Mouse (Mus musculus): Measurements from ENCODE around the gene 4933430I17Rik. TPM values are rescaled to one million over a fixed set of nuclear protein-coding genes. Genes with fewer than 3 reads are reported as not detected.

4933430I17Rik gene
- polyA plus RNA-seq, 1 experiment = 0.17 TPM

DNA sequence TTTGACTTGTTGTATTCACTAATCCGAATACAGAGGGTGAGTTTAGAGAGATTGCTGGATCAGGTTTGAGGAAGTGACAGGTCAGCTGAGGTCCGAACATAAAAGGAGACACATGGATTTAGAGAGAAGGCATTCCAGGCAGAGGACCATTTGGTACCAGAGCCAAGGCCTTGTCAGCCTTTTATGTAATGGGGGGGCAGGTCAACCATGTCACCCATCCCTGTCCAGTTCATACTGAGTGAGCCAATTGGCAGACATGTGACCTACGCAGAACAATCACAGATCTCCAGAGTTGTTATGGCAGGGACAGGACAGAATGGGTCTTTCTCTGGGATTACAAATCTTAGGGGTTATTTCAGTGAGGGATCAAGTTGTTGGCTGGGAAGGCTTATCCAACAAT, 19.2 kb upstream of the 4933430I17Rik start:
- H3K27ac ChIP-seq (ENCODE audit: insufficient read depth, low read depth, low read length) = no peak overlapping the region
- DNase-seq = no peak
- 58% methylated on average over 3 of the region's 3 CpGs for WGBS
- H3K27me3 ChIP-seq (replicated peaks; ENCODE audit: control insufficient read depth, insufficient read depth, low read length) = no peaks in the 10 kb centered on the region
- TF ChIP-seq CTCF (conservative IDR thresholded peaks at IDR 0.05; ENCODE audit: insufficient read depth, insufficient read length, low read depth, low read length) (no peak), POLR2A (IDR thresholded peaks at IDR 0.05; ENCODE audit: low read depth, low read length) (no peak)
- H3K4me3 ChIP-seq (ENCODE audit: insufficient read depth, low read depth, low read length) = no peak overlapping the region
- H3K36me3 ChIP-seq (ENCODE audit: control insufficient read depth, insufficient read depth, low read length) = peaks cover 2% of the 10 kb centered on the region; the same call in 1 of the 2 replicates
- peaks cover 31% of the 10 kb centered on the region for H3K4me1 ChIP-seq (ENCODE audit: control insufficient read depth, insufficient read depth, low read length)

DNA sequence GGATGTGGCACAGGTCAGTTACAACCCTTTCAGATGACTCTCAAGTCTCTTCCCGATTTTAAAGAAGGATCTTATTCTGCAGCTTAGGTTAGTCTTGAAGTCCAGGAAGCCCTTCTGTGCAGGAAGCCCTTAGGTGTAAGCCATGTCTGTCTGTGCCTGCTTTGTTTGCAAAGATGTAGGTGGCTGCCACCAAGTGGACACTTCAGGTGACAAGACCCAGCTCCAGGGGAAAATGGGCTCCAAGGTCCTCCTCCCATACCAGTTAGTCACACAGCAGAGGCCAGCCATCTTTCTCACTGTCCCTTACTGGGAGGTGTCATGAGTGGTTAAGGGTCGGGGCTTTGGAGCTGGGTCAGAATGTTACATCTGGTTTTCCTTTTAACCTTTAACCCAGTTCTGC, 18.4 kb upstream of the 4933430I17Rik start:
- Histone ChIP-seq H3K4me1 (ENCODE audit: control insufficient read depth, insufficient read depth, low read length) (peaks cover 31% of the 10 kb centered on the region), H3K27ac (ENCODE audit: insufficient read depth, low read depth, low read length) (no peak overlapping the region), H3K27me3 (replicated peaks; ENCODE audit: control insufficient read depth, insufficient read depth, low read length) (no peaks in the 10 kb centered on the region), H3K36me3 (ENCODE audit: control insufficient read depth, insufficient read depth, low read length) (peaks cover 2% of the 10 kb centered on the region; the same call in 1 of the 2 replicates), H3K4me3 (ENCODE audit: insufficient read depth, low read depth, low read length) (no peak overlapping the region)
- DNase-seq = peak; percentile 69
- TF ChIP-seq POLR2A (IDR thresholded peaks at IDR 0.05; ENCODE audit: low read depth, low read length) (no peak), CTCF (conservative IDR thresholded peaks at IDR 0.05; ENCODE audit: insufficient read depth, insufficient read length, low read depth, low read length) (peak; percentile 65)
- 32% methylated on average over 2 of the region's 2 CpGs for WGBS

DNA sequence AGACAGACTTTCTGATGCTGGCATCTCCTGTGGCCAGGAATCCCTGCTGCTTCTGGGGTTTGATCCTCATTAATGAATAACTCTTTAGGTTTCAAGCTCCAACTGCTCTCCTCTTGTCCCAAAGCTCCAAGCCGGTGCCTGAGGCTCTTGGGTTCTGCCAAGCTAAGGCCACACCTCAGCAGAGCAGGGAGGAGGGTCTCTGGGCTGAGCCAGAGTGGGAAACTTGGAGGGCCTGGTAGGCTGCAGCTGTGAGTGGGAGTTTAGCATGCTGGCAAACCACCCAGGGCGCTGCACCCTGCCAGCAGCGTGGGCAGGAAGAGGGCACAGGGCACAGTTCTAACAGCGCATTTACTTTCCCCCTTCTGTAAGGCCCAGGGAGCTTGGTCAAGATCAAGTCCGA, 16.3 kb upstream of the 4933430I17Rik start:
- peaks cover 2% of the 10 kb centered on the region; the same call in 1 of the 2 replicates for H3K36me3 ChIP-seq (ENCODE audit: control insufficient read depth, insufficient read depth, low read length)
- WGBS = 37% methylated on average over 5 of the region's 5 CpGs
- H3K4me3 ChIP-seq (ENCODE audit: insufficient read depth, low read depth, low read length) = no peak overlapping the region
- TF ChIP-seq CTCF (conservative IDR thresholded peaks at IDR 0.05; ENCODE audit: insufficient read depth, insufficient read length, low read depth, low read length) (no peak), POLR2A (IDR thresholded peaks at IDR 0.05; ENCODE audit: low read depth, low read length) (no peak)
- no peaks in the 10 kb centered on the region for H3K27me3 ChIP-seq (replicated peaks; ENCODE audit: control insufficient read depth, insufficient read depth, low read length)
- peaks cover 15% of the 10 kb centered on the region; the same call in 1 of the 2 replicates for H3K4me1 ChIP-seq (ENCODE audit: control insufficient read depth, insufficient read depth, low read length)
- H3K27ac ChIP-seq (ENCODE audit: insufficient read depth, low read depth, low read length) = no peak overlapping the region
- DNase-seq = peak; percentile 57

DNA sequence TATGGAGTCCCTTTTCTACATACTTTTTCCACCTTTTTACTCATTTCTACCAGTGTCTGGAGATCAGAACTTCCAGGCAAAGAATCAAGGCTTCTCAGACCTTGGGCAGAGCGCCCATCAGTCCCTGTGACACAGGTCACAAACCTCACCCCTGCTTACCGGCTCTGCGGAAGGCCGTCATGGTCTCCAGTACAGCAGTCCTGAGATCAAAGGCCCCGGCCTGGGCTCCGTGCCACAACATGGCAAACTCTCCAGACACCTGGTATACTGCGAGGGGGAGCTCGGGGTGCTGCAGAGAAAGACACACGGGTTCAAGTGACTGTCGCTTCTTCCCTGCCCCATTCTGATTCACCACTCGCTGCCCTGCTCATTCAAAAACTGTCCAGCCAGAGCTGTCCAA, 15.2 kb upstream of the 4933430I17Rik start:
- no peak overlapping the region for H3K27ac ChIP-seq (ENCODE audit: insufficient read depth, low read depth, low read length)
- WGBS = 44% methylated on average over 11 of the region's 11 CpGs
- DNase-seq = peak; percentile 93

DNA sequence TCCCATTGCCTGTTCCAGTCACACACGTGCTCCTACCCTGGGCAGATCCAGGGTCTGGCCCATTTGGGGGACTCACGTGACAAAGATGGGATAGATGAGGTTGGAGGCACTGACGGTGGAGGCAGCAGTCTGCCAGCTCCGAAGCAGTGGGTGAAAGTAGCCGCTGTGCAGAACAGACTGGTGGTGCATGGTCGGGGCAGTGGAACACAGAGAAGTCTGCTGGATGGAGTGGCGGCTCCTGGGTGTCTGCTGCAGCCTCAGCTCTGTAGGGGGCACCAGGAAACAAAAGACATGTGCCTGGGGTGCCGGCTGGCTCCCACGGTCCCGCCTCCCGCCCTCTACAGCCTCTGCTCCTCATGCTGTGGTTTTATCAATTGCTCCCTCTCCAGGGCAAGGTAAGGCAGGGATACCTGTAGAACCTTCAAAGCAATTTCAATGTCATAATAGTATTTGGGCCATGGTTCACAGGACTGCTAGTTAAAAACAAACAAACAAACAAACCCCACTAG, 11.1 kb upstream of the 4933430I17Rik start:
- Histone ChIP-seq H3K4me3 (ENCODE audit: insufficient read depth, low read depth, low read length) (no peak overlapping the region), H3K27ac (ENCODE audit: insufficient read depth, low read depth, low read length) (no peak overlapping the region), H3K27me3 (replicated peaks; ENCODE audit: control insufficient read depth, insufficient read depth, low read length) (no peaks in the 10 kb centered on the region), H3K4me1 (ENCODE audit: control insufficient read depth, insufficient read depth, low read length) (peaks cover 40% of the 10 kb centered on the region), H3K36me3 (ENCODE audit: control insufficient read depth, insufficient read depth, low read length) (peaks cover 2% of the 10 kb centered on the region; the same call in 1 of the 2 replicates)
- no peak for DNase-seq
- no peak for TF ChIP-seq CTCF (conservative IDR thresholded peaks at IDR 0.05; ENCODE audit: insufficient read depth, insufficient read length, low read depth, low read length)
- no peak for TF ChIP-seq POLR2A (IDR thresholded peaks at IDR 0.05; ENCODE audit: low read depth, low read length)
- 67% methylated on average over 11 of the region's 11 CpGs for WGBS

More for the DNA sequence above, 15.2 kb upstream of the 4933430I17Rik start:
- H3K36me3 ChIP-seq (ENCODE audit: control insufficient read depth, insufficient read depth, low read length) = peaks cover 2% of the 10 kb centered on the region; the same call in 1 of the 2 replicates
- H3K4me1 ChIP-seq (ENCODE audit: control insufficient read depth, insufficient read depth, low read length) = peaks cover 16% of the 10 kb centered on the region
- TF ChIP-seq CTCF (conservative IDR thresholded peaks at IDR 0.05; ENCODE audit: insufficient read depth, insufficient read length, low read depth, low read length) (no peak), POLR2A (IDR thresholded peaks at IDR 0.05; ENCODE audit: low read depth, low read length) (no peak)
- no peaks in the 10 kb centered on the region for H3K27me3 ChIP-seq (replicated peaks; ENCODE audit: control insufficient read depth, insufficient read depth, low read length)
- no peak overlapping the region for H3K4me3 ChIP-seq (ENCODE audit: insufficient read depth, low read depth, low read length)

DNA sequence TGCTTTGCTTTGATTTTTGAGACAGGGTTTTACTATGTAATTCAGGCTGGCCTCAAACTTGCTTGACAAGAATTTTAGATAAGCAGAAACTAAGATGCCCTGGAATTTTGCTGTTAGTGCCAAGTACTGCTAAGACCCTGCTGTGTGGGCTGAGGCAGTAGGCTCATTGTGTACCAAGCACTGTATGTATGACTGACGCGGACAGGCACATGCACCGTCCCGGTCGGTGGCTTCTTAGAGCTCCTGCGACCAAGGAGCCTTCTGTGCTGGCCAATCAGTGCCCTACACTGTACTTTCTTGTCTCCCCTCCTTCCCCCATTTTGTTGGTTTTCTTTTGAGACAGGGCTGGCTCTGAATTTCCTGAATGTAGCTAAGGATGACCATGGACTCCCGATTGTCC, 10.2 kb upstream of the 4933430I17Rik start:
- TF ChIP-seq CTCF (conservative IDR thresholded peaks at IDR 0.05; ENCODE audit: insufficient read depth, insufficient read length, low read depth, low read length) (no peak), POLR2A (IDR thresholded peaks at IDR 0.05; ENCODE audit: low read depth, low read length) (no peak)
- Histone ChIP-seq H3K36me3 (ENCODE audit: control insufficient read depth, insufficient read depth, low read length) (peaks cover 2% of the 10 kb centered on the region; the same call in 1 of the 2 replicates), H3K27me3 (replicated peaks; ENCODE audit: control insufficient read depth, insufficient read depth, low read length) (no peaks in the 10 kb centered on the region), H3K4me1 (ENCODE audit: control insufficient read depth, insufficient read depth, low read length) (peaks cover 35% of the 10 kb centered on the region), H3K27ac (ENCODE audit: insufficient read depth, low read depth, low read length) (peak overlapping the region; percentile 41), H3K4me3 (ENCODE audit: insufficient read depth, low read depth, low read length) (no peak overlapping the region)
- 87% methylated on average over 7 of the region's 7 CpGs for WGBS
- no peak for DNase-seq

DNA sequence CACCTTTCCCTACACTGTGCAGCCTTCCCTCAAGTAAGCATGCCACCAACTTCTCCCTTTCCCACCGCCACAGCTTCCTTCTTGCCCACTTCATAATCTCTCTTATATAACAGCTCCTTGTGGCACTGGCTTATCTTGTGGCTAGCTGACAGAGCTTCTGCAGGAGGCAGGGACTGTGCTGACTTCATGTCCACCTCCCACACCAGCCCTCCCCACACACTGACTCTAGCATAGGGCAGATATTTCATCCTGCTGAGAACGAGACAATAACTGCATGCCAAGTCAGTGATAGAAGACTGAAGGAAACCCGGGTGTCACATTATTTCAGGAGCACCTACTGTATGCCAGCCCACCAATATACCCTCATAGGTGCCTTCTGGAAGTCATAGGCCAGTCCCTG, 9.7 kb upstream of the 4933430I17Rik start:
- 46% methylated on average over 3 of the region's 3 CpGs for WGBS
- no peak overlapping the region for H3K4me3 ChIP-seq (ENCODE audit: insufficient read depth, low read depth, low read length)
- TF ChIP-seq POLR2A (IDR thresholded peaks at IDR 0.05; ENCODE audit: low read depth, low read length) = no peak
- TF ChIP-seq CTCF (conservative IDR thresholded peaks at IDR 0.05; ENCODE audit: insufficient read depth, insufficient read length, low read depth, low read length) = no peak
- peaks cover 2% of the 10 kb centered on the region; the same call in 1 of the 2 replicates for H3K36me3 ChIP-seq (ENCODE audit: control insufficient read depth, insufficient read depth, low read length)
- peak overlapping the region; percentile 41 for H3K27ac ChIP-seq (ENCODE audit: insufficient read depth, low read depth, low read length)
- no peak for DNase-seq
- no peaks in the 10 kb centered on the region for H3K27me3 ChIP-seq (replicated peaks; ENCODE audit: control insufficient read depth, insufficient read depth, low read length)
- H3K4me1 ChIP-seq (ENCODE audit: control insufficient read depth, insufficient read depth, low read length) = peaks cover 35% of the 10 kb centered on the region
